Mouse (Mus musculus): ENCODE measurements around the gene Celsr1. TPM values are rescaled to one million over a fixed set of nuclear protein-coding genes. Genes with fewer than 3 reads are reported as not detected.

Celsr1 gene
- polyA plus RNA-seq (2015; fragmentation: Nextera tagmentation; extraction: Ambion mirVana): 1.1 TPM in 2 replicates

GRCm38 (mm10) chr15:86033191-86033841, at the start of gene Celsr1:
TSS of gene Celsr1 (minus strand) at chr15:86033777.
- Histone ChIP-seq H3K4me1 (replicated peaks) (peaks cover 13% of the 10 kb centered on the region), H3K4me2 (replicated peaks) (peak within 1 kb of the TSS; percentile 95), H3K4me3 (replicated peaks) (peak within 1 kb of the TSS; percentile 57), H3K9me3 (no peaks in the 10 kb centered on the region), H3K27me3 (replicated peaks) (peaks cover 38% of the 10 kb centered on the region), H3K27ac (0 out of 2 replicates have a peak within 1 kb of the TSS, but pooled peaks have one; percentile 34), H3K36me3 (no peaks in the 10 kb centered on the region), H3K9ac (peak within 1 kb of the TSS; percentile 41)
- WGBS: under 1% methylated on average over 80 of the region's 80 CpGs
- ATAC-seq: peak; percentile 23; the same call in 1 of the 2 replicates

- H3K9me3 ChIP-seq: no peaks in the 10 kb centered on the region
- H3K9ac ChIP-seq: no peak overlapping the region
- 38% methylated on average over 6 of the region's 6 CpGs for WGBS
- H3K4me3 ChIP-seq (replicated peaks): no peak overlapping the region
- H3K4me1 ChIP-seq (replicated peaks): peaks cover 66% of the 10 kb centered on the region
- ATAC-seq: no peak
- H3K27me3 ChIP-seq (replicated peaks): no peaks in the 10 kb centered on the region
- no peak overlapping the region for H3K4me2 ChIP-seq (replicated peaks)
- no peaks in the 10 kb centered on the region for H3K36me3 ChIP-seq
- no peak overlapping the region for H3K27ac ChIP-seq
These were observed 49.7 kb upstream of the Celsr1 start for GRCm38 (mm10) chr15:86083261-86083741.

- WGBS: 88% methylated on average over 11 of the region's 11 CpGs
- Histone ChIP-seq H3K9me3 (no peaks in the 10 kb centered on the region), H3K27me3 (replicated peaks) (no peaks in the 10 kb centered on the region), H3K4me1 (replicated peaks) (peaks cover 64% of the 10 kb centered on the region), H3K27ac (no peak overlapping the region), H3K36me3 (no peaks in the 10 kb centered on the region), H3K4me2 (replicated peaks) (no peak overlapping the region), H3K9ac (no peak overlapping the region), H3K4me3 (replicated peaks) (no peak overlapping the region)
- ATAC-seq: no peak
These were observed 49.0 kb upstream of the Celsr1 start for GRCm38 (mm10) chr15:86082551-86082961.

- no peaks in the 10 kb centered on the region for H3K36me3 ChIP-seq
- H3K9me3 ChIP-seq: no peaks in the 10 kb centered on the region
- H3K27me3 ChIP-seq (replicated peaks): no peaks in the 10 kb centered on the region
- no peak overlapping the region for H3K4me3 ChIP-seq (replicated peaks)
- H3K27ac ChIP-seq: no peak overlapping the region
- no peak overlapping the region for H3K9ac ChIP-seq
- no peak overlapping the region for H3K4me2 ChIP-seq (replicated peaks)
- peaks cover 58% of the 10 kb centered on the region for H3K4me1 ChIP-seq (replicated peaks)
- no peak for ATAC-seq
- WGBS: 74% methylated on average over 12 of the region's 12 CpGs
These were observed 48.1 kb upstream of the Celsr1 start for GRCm38 (mm10) chr15:86081654-86082053.

GRCm38 (mm10) chr15:86080408-86080807, 46.8 kb upstream of the Celsr1 start:
- H3K4me1 ChIP-seq (replicated peaks): peaks cover 56% of the 10 kb centered on the region
- H3K27me3 ChIP-seq (replicated peaks): no peaks in the 10 kb centered on the region
- no peaks in the 10 kb centered on the region for H3K9me3 ChIP-seq
- H3K9ac ChIP-seq: no peak overlapping the region
- no peak overlapping the region for H3K4me2 ChIP-seq (replicated peaks)
- no peak overlapping the region for H3K27ac ChIP-seq
- H3K4me3 ChIP-seq (replicated peaks): no peak overlapping the region
- 93% methylated on average over 1 of the region's 1 CpGs for WGBS
- H3K36me3 ChIP-seq: no peaks in the 10 kb centered on the region
- ATAC-seq: no peak

- no peak for ATAC-seq
- H3K36me3 ChIP-seq: no peaks in the 10 kb centered on the region
- H3K4me3 ChIP-seq (replicated peaks): no peak overlapping the region
- no peaks in the 10 kb centered on the region for H3K9me3 ChIP-seq
- H3K27me3 ChIP-seq (replicated peaks): no peaks in the 10 kb centered on the region
- H3K4me2 ChIP-seq (replicated peaks): no peak overlapping the region
- H3K4me1 ChIP-seq (replicated peaks): peaks cover 52% of the 10 kb centered on the region
- no peak overlapping the region for H3K27ac ChIP-seq
- no peak overlapping the region for H3K9ac ChIP-seq
- 63% methylated on average over 4 of the region's 4 CpGs for WGBS
These were observed 46.3 kb upstream of the Celsr1 start for GRCm38 (mm10) chr15:86079876-86080275.

GRCm38 (mm10) chr15:86079467-86079866, 45.9 kb upstream of the Celsr1 start:
- no peaks in the 10 kb centered on the region for H3K36me3 ChIP-seq
- H3K9me3 ChIP-seq: no peaks in the 10 kb centered on the region
- ATAC-seq: no peak
- WGBS: 69% methylated on average over 5 of the region's 5 CpGs
- H3K4me1 ChIP-seq (replicated peaks): peaks cover 49% of the 10 kb centered on the region
- H3K27me3 ChIP-seq (replicated peaks): no peaks in the 10 kb centered on the region
- no peak overlapping the region for H3K9ac ChIP-seq
- H3K4me3 ChIP-seq (replicated peaks): no peak overlapping the region
- no peak overlapping the region for H3K27ac ChIP-seq
- H3K4me2 ChIP-seq (replicated peaks): no peak overlapping the region

- 58% methylated on average over 18 of the region's 18 CpGs for WGBS
- Histone ChIP-seq H3K27ac (no peak overlapping the region), H3K9ac (no peak overlapping the region), H3K4me2 (replicated peaks) (no peak overlapping the region), H3K36me3 (no peaks in the 10 kb centered on the region), H3K27me3 (replicated peaks) (no peaks in the 10 kb centered on the region), H3K9me3 (no peaks in the 10 kb centered on the region), H3K4me1 (replicated peaks) (peaks cover 53% of the 10 kb centered on the region), H3K4me3 (replicated peaks) (no peak overlapping the region)
- ATAC-seq: no peak
These were observed 45.1 kb upstream of the Celsr1 start for GRCm38 (mm10) chr15:86078481-86079216.

- Histone ChIP-seq H3K4me1 (replicated peaks) (peaks cover 47% of the 10 kb centered on the region), H3K27ac (no peak overlapping the region), H3K4me3 (replicated peaks) (no peak overlapping the region), H3K4me2 (replicated peaks) (no peak overlapping the region), H3K9ac (no peak overlapping the region), H3K27me3 (replicated peaks) (no peaks in the 10 kb centered on the region), H3K36me3 (no peaks in the 10 kb centered on the region), H3K9me3 (no peaks in the 10 kb centered on the region)
- ATAC-seq: no peak
- WGBS: 53% methylated on average over 5 of the region's 5 CpGs
These were observed 44.4 kb upstream of the Celsr1 start for GRCm38 (mm10) chr15:86077934-86078333.

- Histone ChIP-seq H3K4me2 (replicated peaks) (peak overlapping the region; percentile 27), H3K27me3 (replicated peaks) (no peaks in the 10 kb centered on the region), H3K9ac (no peak overlapping the region), H3K36me3 (no peaks in the 10 kb centered on the region), H3K4me3 (replicated peaks) (no peak overlapping the region), H3K27ac (no peak overlapping the region), H3K9me3 (no peaks in the 10 kb centered on the region), H3K4me1 (replicated peaks) (peaks cover 43% of the 10 kb centered on the region)
- ATAC-seq: 0 out of 2 replicates have a peak, but pooled peaks have one; percentile 9
- 67% methylated on average over 8 of the region's 8 CpGs for WGBS
These were observed 42.8 kb upstream of the Celsr1 start for GRCm38 (mm10) chr15:86076378-86076777.

GRCm38 (mm10) chr15:86076048-86076315, 42.4 kb upstream of the Celsr1 start:
- H3K4me2 ChIP-seq (replicated peaks): peak overlapping the region; percentile 27
- no peak overlapping the region for H3K4me3 ChIP-seq (replicated peaks)
- H3K36me3 ChIP-seq: no peaks in the 10 kb centered on the region
- WGBS: 86% methylated on average over 2 of the region's 2 CpGs
- no peaks in the 10 kb centered on the region for H3K27me3 ChIP-seq (replicated peaks)
- no peaks in the 10 kb centered on the region for H3K9me3 ChIP-seq
- no peak for ATAC-seq
- H3K9ac ChIP-seq: no peak overlapping the region
- peaks cover 43% of the 10 kb centered on the region for H3K4me1 ChIP-seq (replicated peaks)
- H3K27ac ChIP-seq: 0 out of 2 replicates have a peak overlapping the region, but pooled peaks have one; percentile 27

- Histone ChIP-seq H3K4me1 (replicated peaks) (peaks cover 43% of the 10 kb centered on the region), H3K36me3 (no peaks in the 10 kb centered on the region), H3K27me3 (replicated peaks) (no peaks in the 10 kb centered on the region), H3K9ac (no peak overlapping the region), H3K4me3 (replicated peaks) (no peak overlapping the region), H3K27ac (no peak overlapping the region), H3K4me2 (replicated peaks) (peak overlapping the region; percentile 27), H3K9me3 (no peaks in the 10 kb centered on the region)
- 80% methylated on average over 20 of the region's 20 CpGs for WGBS
- ATAC-seq: no peak
These were observed 41.9 kb upstream of the Celsr1 start for GRCm38 (mm10) chr15:86075305-86076047.

Measured in intestine, embryonic 15.5 days (tissue).